Mouse (Mus musculus) heart, embryonic 14.5 days (tissue): ENCODE measurements around the gene Mrps7. TPM values are rescaled to one million over a fixed set of nuclear protein-coding genes. Genes with fewer than 3 reads are reported as not detected.
A peak's percentile ranks its signal among the peaks of the same experiment; 100 is the strongest.

Experiments used
- ATAC-seq: fragments of 200-750 bp; cut with Nextera tagmentation; 2 replicates; pipeline ENCODE4 v1.8.0; 2017; ENCODE audit warnings: low read depth, moderate TSS enrichment; ENCODE audit not compliant: insufficient number of reproducible peaks, insufficient read depth, low FRiP score
- H3K27ac ChIP-seq, 2 experiments: fragments of 200-500 bp in 1 of 2; fragments of 300-500 bp in 1 of 2; sonication (generic) in 1 of 2; replicated peaks in 1 of 2; 2 replicates each; pipeline ENCODE4 v1.5.1; 2012 to 2014; ENCODE audit warnings: low read depth in 2 of 2, low read length in 2 of 2, control low read depth in 1 of 2, mild to moderate bottlenecking in 1 of 2, mixed read lengths in 1 of 2; ENCODE audit not compliant: control insufficient read depth in 1 of 2, insufficient read depth in 1 of 2
- H3K27me3 ChIP-seq: fragments of 300-500 bp; sonication (generic); 2 replicates; pipeline ENCODE4 v1.6.1; 2014; ENCODE audit warnings: mild to moderate bottlenecking, low read length, control low read depth; ENCODE audit not compliant: control insufficient read depth, insufficient read depth
- H3K36me3 ChIP-seq: fragments of 300-500 bp; sonication (generic); 2 replicates; pipeline ENCODE4 v1.6.1; 2014; ENCODE audit warnings: mild to moderate bottlenecking, control low read depth, low read length, mixed read lengths; ENCODE audit not compliant: control insufficient read depth, insufficient read depth
- H3K4me1 ChIP-seq, 2 experiments: fragments of 200-500 bp in 1 of 2; fragments of 300-500 bp in 1 of 2; sonication (generic) in 1 of 2; 2 replicates each; pipeline ENCODE4 v1.6.1; 2012 to 2014; ENCODE audit warnings: low read length in 2 of 2, control low read depth in 1 of 2, mixed read lengths in 1 of 2; ENCODE audit not compliant: control insufficient read depth in 2 of 2, insufficient read depth in 2 of 2
- H3K4me2 ChIP-seq: fragments of 300-500 bp; sonication (generic); 2 replicates; pipeline ENCODE4 v1.6.1; 2014; ENCODE audit warnings: mild to moderate bottlenecking, low read length
- H3K4me3 ChIP-seq, 2 experiments: fragments of 200-500 bp in 1 of 2; fragments of 300-500 bp in 1 of 2; sonication (generic) in 1 of 2; 2 replicates each; pipeline ENCODE4 v1.5.1; 2012 to 2014; ENCODE audit warnings: low read length in 2 of 2, mild to moderate bottlenecking in 2 of 2, control low read depth in 1 of 2, low read depth in 1 of 2, moderate library complexity in 1 of 2; ENCODE audit not compliant: control insufficient read depth in 1 of 2, insufficient read depth in 1 of 2
- H3K9ac ChIP-seq: fragments of 300-500 bp; sonication (generic); 2 replicates; pipeline ENCODE4 v1.6.1; 2014; ENCODE audit warnings: mild to moderate bottlenecking, low read length
- H3K9me3 ChIP-seq: fragments of 300-500 bp; sonication (generic); 2 replicates; pipeline ENCODE4 v1.6.1; 2016; ENCODE audit warnings: low read length, control low read depth; ENCODE audit not compliant: control insufficient read depth
- WGBS: fragments of 180-500 bp; shearing (Covaris S2); extraction: QIAGEN DNeasy Blood & Tissue Kit; methylation state at CpG from one replicate; pipeline ENCODE4 v1.1.7; 2014; 5-methylcytosine and 5-hydroxymethylcytosine counted together
- polyA plus RNA-seq: library from polyadenylated mRNA; unstranded; fragments of >200 nt; fragmentation: Nextera tagmentation; extraction: Ambion mirVana; gene quantifications from 2 replicates; pipeline ENCODE4 v1.2.1, GENCODE M21; 2014

The Mrps7 gene
- polyA plus RNA-seq, 1 experiment from 2014 or later: 87.4 TPM

GRCm38 (mm10) chr11:115623487-115624070, 19.9 kb downstream of the Mrps7 start:
- no peaks in the 10 kb centered on the region for H3K27me3 ChIP-seq
- 78% methylated on average over 9 of the region's 9 CpGs for WGBS
- no peak for ATAC-seq
- H3K4me1 ChIP-seq: peaks cover 2 to 10% of the 10 kb centered on the region in 2 experiments; a peak in 2 of 4 replicates
- peaks cover 52% of the 10 kb centered on the region for H3K36me3 ChIP-seq
- H3K9ac ChIP-seq: no peak overlapping the region
- H3K4me2 ChIP-seq: no peak overlapping the region
- H3K4me3 ChIP-seq: no peak overlapping the region
- H3K27ac ChIP-seq: no peak overlapping the region
- H3K9me3 ChIP-seq: no peaks in the 10 kb centered on the region

- Histone ChIP-seq H3K4me2 (no peak overlapping the region), H3K9ac (no peak overlapping the region), H3K27me3 (no peaks in the 10 kb centered on the region), H3K4me3 (no peak overlapping the region), H3K4me1 (peaks cover 2 to 10% of the 10 kb centered on the region in 2 experiments; a peak in 2 of 4 replicates), H3K27ac (no peak overlapping the region), H3K9me3 (no peaks in the 10 kb centered on the region), H3K36me3 (peaks cover 32% of the 10 kb centered on the region)
- 73% methylated on average over 9 of the region's 9 CpGs for WGBS
- ATAC-seq: no peak
Measured at GRCm38 (mm10) chr11:115625877-115626276, 22.2 kb downstream of the Mrps7 start.

- H3K4me3 ChIP-seq: peak overlapping the region; percentile 72 to 91
- peak overlapping the region in 1 of 2 experiments; percentile 61; a peak in 2 of 4 replicates for H3K27ac ChIP-seq
- H3K9me3 ChIP-seq: no peaks in the 10 kb centered on the region
- H3K9ac ChIP-seq: peak overlapping the region; percentile 80
- ATAC-seq: no peak
- peaks cover 2 to 10% of the 10 kb centered on the region in 2 experiments; a peak in 2 of 4 replicates for H3K4me1 ChIP-seq
- 44% methylated on average over 11 of the region's 11 CpGs for WGBS
- peak overlapping the region; percentile 85 for H3K4me2 ChIP-seq
- peaks cover 22% of the 10 kb centered on the region for H3K36me3 ChIP-seq
- H3K27me3 ChIP-seq: no peaks in the 10 kb centered on the region
Measured at GRCm38 (mm10) chr11:115626824-115627616, 23.3 kb downstream of the Mrps7 start.

GRCm38 (mm10) chr11:115627705-115628464, 24.2 kb downstream of the Mrps7 start, which contains the start of gene Slc25a19:
TSS of gene Slc25a19 (minus strand) at chr11:115628295.
- Histone ChIP-seq H3K4me2 (peak within 1 kb of the TSS; percentile 85), H3K4me1 (peaks cover 2 to 10% of the 10 kb centered on the region in 2 experiments; a peak in 2 of 4 replicates), H3K4me3 (peak within 1 kb of the TSS; percentile 72 to 91), H3K9ac (peak within 1 kb of the TSS; percentile 80), H3K36me3 (peaks cover 14% of the 10 kb centered on the region), H3K9me3 (no peaks in the 10 kb centered on the region), H3K27ac (peak within 1 kb of the TSS; percentile 61 to 65), H3K27me3 (no peaks in the 10 kb centered on the region)
- peak; percentile 98 for ATAC-seq
- WGBS: under 1% methylated on average over 47 of the region's 47 CpGs

GRCm38 (mm10) chr11:115628465-115629101, 24.9 kb downstream of the Mrps7 start:
- Histone ChIP-seq H3K27me3 (no peaks in the 10 kb centered on the region), H3K9me3 (no peaks in the 10 kb centered on the region), H3K4me2 (peak overlapping the region; percentile 64), H3K4me3 (peak overlapping the region; percentile 17 to 40), H3K36me3 (peaks cover 7% of the 10 kb centered on the region), H3K27ac (peak overlapping the region in 1 of 2 experiments; percentile 33; a peak in 1 of 4 replicates), H3K4me1 (peaks cover 2 to 10% of the 10 kb centered on the region in 2 experiments; a peak in 2 of 4 replicates), H3K9ac (peak overlapping the region; percentile 64)
- ATAC-seq: no peak
- WGBS: 53% methylated on average over 13 of the region's 13 CpGs

GRCm38 (mm10) chr11:115629734-115630531, 26.2 kb downstream of the Mrps7 start:
- 79% methylated on average over 13 of the region's 13 CpGs for WGBS
- ATAC-seq: no peak

More at GRCm38 (mm10) chr11:115629734-115630531, 26.2 kb downstream of the Mrps7 start:
- Histone ChIP-seq H3K27ac (no peak overlapping the region), H3K27me3 (no peaks in the 10 kb centered on the region), H3K4me2 (no peak overlapping the region), H3K9me3 (no peaks in the 10 kb centered on the region), H3K4me1 (peaks cover 2 to 10% of the 10 kb centered on the region in 2 experiments; a peak in 2 of 4 replicates), H3K9ac (no peak overlapping the region), H3K36me3 (no peaks in the 10 kb centered on the region), H3K4me3 (no peak overlapping the region)
